Mouse (Mus musculus) ES-E14 (cell line): ENCODE results near the gene Rbm48.

Experiments used
- CHD2 ChIP-seq: IDR thresholded peaks from 2 replicates; pipeline ENCODE4 v1.6.1; 2014; ENCODE audit warnings: mild to moderate bottlenecking, low read depth, low read length, inconsistent platforms
- HCFC1 ChIP-seq: IDR thresholded peaks from 2 replicates; pipeline ENCODE4 v1.6.1; 2012; ENCODE audit warnings: low read length, inconsistent platforms, borderline replicate concordance; ENCODE audit not compliant: insufficient read depth
- MAFK ChIP-seq: IDR thresholded peaks from 2 replicates; pipeline ENCODE4 v1.6.1; 2014; ENCODE audit warnings: mild to moderate bottlenecking, low read depth, low read length, inconsistent platforms; ENCODE audit not compliant: insufficient read depth
- ZC3H11A ChIP-seq: IDR thresholded peaks from 2 replicates; pipeline ENCODE4 v1.6.1; 2012; ENCODE audit warnings: low read depth, mild to moderate bottlenecking, inconsistent platforms, low read length, borderline replicate concordance
- ZNF384 ChIP-seq: IDR thresholded peaks from 2 replicates; pipeline ENCODE4 v1.6.1; 2012; ENCODE audit warnings: low read depth, low read length, inconsistent platforms

GRCm38 (mm10) chr5:3630055-3630454, 33.7 kb upstream of the Rbm48 start:
- no peak for TF ChIP-seq CHD2
- no peak for TF ChIP-seq ZNF384
- TF ChIP-seq HCFC1 = no peak
- no peak for TF ChIP-seq MAFK
- no peak for TF ChIP-seq ZC3H11A
